Mouse (Mus musculus) heart, embryonic 14.5 days (tissue): ENCODE measurements at regions not wholly inside any gene's neighbourhood (a gene's known extent, or its start where the extent isn't known, plus 50 kb on each side); places are given as distances from the start of the nearest gene placed in this dataset.

Experiments used
- ATAC-seq: fragments of 200-750 bp; cut with Nextera tagmentation; 2 replicates; pipeline ENCODE4 v1.8.0; 2017; ENCODE audit warnings: low read depth, moderate TSS enrichment; ENCODE audit not compliant: insufficient number of reproducible peaks, insufficient read depth, low FRiP score
- H3K27ac ChIP-seq, 2 experiments: fragments of 200-500 bp in 1 of 2; fragments of 300-500 bp in 1 of 2; sonication (generic) in 1 of 2; replicated peaks in 1 of 2; 2 replicates each; pipeline ENCODE4 v1.5.1; 2012 to 2014; ENCODE audit warnings: low read depth in 2 of 2, low read length in 2 of 2, control low read depth in 1 of 2, mild to moderate bottlenecking in 1 of 2, mixed read lengths in 1 of 2; ENCODE audit not compliant: control insufficient read depth in 1 of 2, insufficient read depth in 1 of 2
- H3K27me3 ChIP-seq: fragments of 300-500 bp; sonication (generic); 2 replicates; pipeline ENCODE4 v1.6.1; 2014; ENCODE audit warnings: mild to moderate bottlenecking, low read length, control low read depth; ENCODE audit not compliant: control insufficient read depth, insufficient read depth
- H3K36me3 ChIP-seq: fragments of 300-500 bp; sonication (generic); 2 replicates; pipeline ENCODE4 v1.6.1; 2014; ENCODE audit warnings: mild to moderate bottlenecking, control low read depth, low read length, mixed read lengths; ENCODE audit not compliant: control insufficient read depth, insufficient read depth
- H3K4me1 ChIP-seq, 2 experiments: fragments of 200-500 bp in 1 of 2; fragments of 300-500 bp in 1 of 2; sonication (generic) in 1 of 2; 2 replicates each; pipeline ENCODE4 v1.6.1; 2012 to 2014; ENCODE audit warnings: low read length in 2 of 2, control low read depth in 1 of 2, mixed read lengths in 1 of 2; ENCODE audit not compliant: control insufficient read depth in 2 of 2, insufficient read depth in 2 of 2
- H3K4me2 ChIP-seq: fragments of 300-500 bp; sonication (generic); 2 replicates; pipeline ENCODE4 v1.6.1; 2014; ENCODE audit warnings: mild to moderate bottlenecking, low read length
- H3K4me3 ChIP-seq, 2 experiments: fragments of 200-500 bp in 1 of 2; fragments of 300-500 bp in 1 of 2; sonication (generic) in 1 of 2; 2 replicates each; pipeline ENCODE4 v1.5.1; 2012 to 2014; ENCODE audit warnings: low read length in 2 of 2, mild to moderate bottlenecking in 2 of 2, control low read depth in 1 of 2, low read depth in 1 of 2, moderate library complexity in 1 of 2; ENCODE audit not compliant: control insufficient read depth in 1 of 2, insufficient read depth in 1 of 2
- H3K9ac ChIP-seq: fragments of 300-500 bp; sonication (generic); 2 replicates; pipeline ENCODE4 v1.6.1; 2014; ENCODE audit warnings: mild to moderate bottlenecking, low read length
- H3K9me3 ChIP-seq: fragments of 300-500 bp; sonication (generic); 2 replicates; pipeline ENCODE4 v1.6.1; 2016; ENCODE audit warnings: low read length, control low read depth; ENCODE audit not compliant: control insufficient read depth
- WGBS: fragments of 180-500 bp; shearing (Covaris S2); extraction: QIAGEN DNeasy Blood & Tissue Kit; methylation state at CpG from one replicate; pipeline ENCODE4 v1.1.7; 2014; 5-methylcytosine and 5-hydroxymethylcytosine counted together

GRCm38 (mm10) chr13:28417431-28417928 is 160.2 kb downstream of the Gm11361 start:
- ATAC-seq, result peak; percentile 71
- Histone ChIP-seq H3K36me3 (no peaks in the 10 kb centered on the region), H3K4me2 (peak overlapping the region; percentile 75), H3K4me3 (peak overlapping the region; percentile 32 to 33), H3K27ac (peak overlapping the region; percentile 92 to 98), H3K9ac (peak overlapping the region; percentile 68), H3K27me3 (no peaks in the 10 kb centered on the region), H3K4me1 (peaks cover 22 to 58% of the 10 kb centered on the region in 2 experiments), H3K9me3 (no peaks in the 10 kb centered on the region)
- WGBS, result 2% methylated on average over 7 of the region's 7 CpGs

GRCm38 (mm10) chr13:28416887-28417286 is 159.6 kb downstream of the Gm11361 start:
- Histone ChIP-seq H3K27ac (peak overlapping the region; percentile 92 to 98), H3K36me3 (no peaks in the 10 kb centered on the region), H3K4me3 (peak overlapping the region in 1 of 2 experiments; percentile 32; a peak in 2 of 4 replicates), H3K27me3 (no peaks in the 10 kb centered on the region), H3K4me1 (peaks cover 22 to 55% of the 10 kb centered on the region in 2 experiments), H3K9ac (peak overlapping the region; percentile 68), H3K4me2 (peak overlapping the region; percentile 75), H3K9me3 (no peaks in the 10 kb centered on the region)
- 36% methylated on average over 8 of the region's 8 CpGs for WGBS
- ATAC-seq, result no peak

GRCm38 (mm10) chr13:28416231-28416630 is 158.9 kb downstream of the Gm11361 start:
- Histone ChIP-seq H3K9me3 (no peaks in the 10 kb centered on the region), H3K4me1 (peaks cover 22 to 50% of the 10 kb centered on the region in 2 experiments), H3K4me2 (peak overlapping the region; percentile 75), H3K9ac (peak overlapping the region; percentile 41; the same call in 1 of the 2 replicates), H3K36me3 (no peaks in the 10 kb centered on the region), H3K4me3 (no peak overlapping the region), H3K27me3 (no peaks in the 10 kb centered on the region), H3K27ac (peak overlapping the region; percentile 92 to 98)
- 14% methylated on average over 6 of the region's 6 CpGs for WGBS
- ATAC-seq, result no peak

- 78% methylated on average over 1 of the region's 1 CpGs for WGBS
- Histone ChIP-seq H3K4me2 (peak overlapping the region; percentile 75), H3K4me1 (peaks cover 22 to 46% of the 10 kb centered on the region in 2 experiments), H3K4me3 (no peak overlapping the region), H3K9ac (peak overlapping the region; percentile 41; the same call in 1 of the 2 replicates), H3K9me3 (no peaks in the 10 kb centered on the region), H3K27ac (peak overlapping the region; percentile 64 to 92), H3K36me3 (no peaks in the 10 kb centered on the region), H3K27me3 (no peaks in the 10 kb centered on the region)
- no peak for ATAC-seq
Measured at GRCm38 (mm10) chr13:28415769-28416168, 158.4 kb downstream of the Gm11361 start.

GRCm38 (mm10) chr13:28410324-28410723 is 153.0 kb downstream of the Gm11361 start:
- H3K9ac ChIP-seq, result no peak overlapping the region
- no peaks in the 10 kb centered on the region for H3K4me1 ChIP-seq
- H3K27ac ChIP-seq, result no peak overlapping the region
- no peak for ATAC-seq
- H3K36me3 ChIP-seq, result no peaks in the 10 kb centered on the region
- H3K4me3 ChIP-seq, result no peak overlapping the region
- H3K27me3 ChIP-seq, result no peaks in the 10 kb centered on the region
- no peak overlapping the region for H3K4me2 ChIP-seq
- no peaks in the 10 kb centered on the region for H3K9me3 ChIP-seq
- WGBS, result 76% methylated on average over 2 of the region's 2 CpGs

GRCm38 (mm10) chr13:28409609-28409902 is 152.2 kb downstream of the Gm11361 start:
- no peak overlapping the region for H3K27ac ChIP-seq
- WGBS, result 91% methylated on average over 1 of the region's 1 CpGs
- no peak overlapping the region for H3K4me3 ChIP-seq
- H3K4me1 ChIP-seq, result no peaks in the 10 kb centered on the region
- ATAC-seq, result no peak
- H3K4me2 ChIP-seq, result no peak overlapping the region
- H3K27me3 ChIP-seq, result no peaks in the 10 kb centered on the region
- no peak overlapping the region for H3K9ac ChIP-seq
- no peaks in the 10 kb centered on the region for H3K9me3 ChIP-seq
- no peaks in the 10 kb centered on the region for H3K36me3 ChIP-seq

- Histone ChIP-seq H3K27ac (no peak overlapping the region), H3K27me3 (no peaks in the 10 kb centered on the region), H3K9me3 (no peaks in the 10 kb centered on the region), H3K36me3 (no peaks in the 10 kb centered on the region), H3K4me1 (no peaks in the 10 kb centered on the region), H3K4me3 (no peak overlapping the region), H3K9ac (no peak overlapping the region), H3K4me2 (no peak overlapping the region)
- WGBS, result 63% methylated on average over 7 of the region's 7 CpGs
- ATAC-seq, result no peak
Measured at GRCm38 (mm10) chr13:28408868-28409608, 151.7 kb downstream of the Gm11361 start.
